Mouse (Mus musculus) erythroblast, embryonic 14.5 days (primary cell): ENCODE measurements at regions not wholly inside any gene's neighbourhood (a gene's known extent, or its start where the extent isn't known, plus 50 kb on each side); places are given as distances from the start of the nearest gene placed in this dataset.

Experiments used
- GATA1 ChIP-seq: IDR thresholded peaks from 2 replicates; pipeline ENCODE4 v1.6.1; 2012; ENCODE audit warnings: low read length, inconsistent platforms, mixed read lengths
- TAL1 ChIP-seq: IDR thresholded peaks from 3 replicates; pipeline ENCODE4 v1.6.1; 2012; ENCODE audit warnings: low read length, inconsistent platforms, mixed read lengths

DNA sequence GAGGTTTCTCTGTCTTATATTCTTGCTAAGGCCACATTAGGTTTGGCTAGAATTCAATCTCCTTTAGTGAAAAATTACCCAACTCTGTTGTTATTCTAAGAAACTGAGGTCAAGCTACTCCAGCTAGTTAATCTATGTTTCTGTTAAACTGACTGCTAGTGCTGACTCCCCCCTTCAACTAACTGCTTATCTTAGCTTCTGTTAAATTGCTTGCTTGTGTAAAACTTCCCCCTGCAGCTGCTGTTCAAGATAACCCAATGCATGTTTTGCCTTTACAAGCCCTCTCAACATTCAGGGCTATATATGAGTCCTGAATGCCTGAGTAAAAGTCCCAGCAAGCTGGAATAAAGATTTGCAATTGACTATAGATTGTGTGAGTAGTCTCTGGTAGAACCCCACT is 143.6 kb downstream of the Cd55b start:
- no peak for TF ChIP-seq GATA1
- no peak for TF ChIP-seq TAL1
